ENCODE assay signal across 9 mouse cellular contexts in the genomic region with DNA sequence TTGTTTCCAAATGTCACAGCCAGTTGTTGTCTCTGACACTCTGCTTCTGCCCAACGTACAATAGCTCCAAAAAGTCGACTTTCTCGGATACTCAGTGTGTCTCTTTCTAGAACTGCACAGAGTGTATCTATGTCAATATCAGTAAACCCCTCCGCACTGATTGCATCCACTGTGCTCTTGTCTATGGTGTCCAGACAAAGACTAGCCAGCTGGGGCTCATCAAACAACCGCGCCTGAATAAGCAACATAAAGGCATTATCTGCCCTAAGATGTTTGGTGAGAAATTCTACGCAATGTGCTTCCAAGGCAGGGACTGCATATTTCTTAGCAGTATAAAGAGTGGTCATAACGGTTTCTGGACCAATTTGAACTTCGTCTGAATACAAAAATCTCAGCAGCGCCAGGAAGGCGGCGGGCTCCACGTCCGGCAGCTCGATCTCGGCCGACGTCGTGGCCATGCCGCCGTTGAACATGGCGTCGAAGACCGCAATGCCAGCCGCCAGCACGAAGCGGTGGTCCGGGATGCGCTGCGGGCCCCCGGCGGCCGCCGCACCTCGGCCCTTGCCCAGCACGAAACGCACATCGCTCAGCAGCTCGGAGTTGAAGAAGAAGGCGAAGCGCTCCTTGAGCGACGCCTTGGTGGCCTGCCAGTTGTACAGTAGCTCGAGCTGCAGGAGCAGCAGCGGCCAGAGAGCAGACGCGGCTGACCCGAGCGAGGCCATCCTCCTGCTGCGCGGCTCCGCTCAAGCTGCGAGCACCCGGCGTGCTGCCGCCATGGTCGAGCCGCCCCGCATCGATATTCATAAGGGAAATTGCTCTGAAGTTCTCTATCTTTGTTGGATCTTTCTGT. TPM values are rescaled to one million over a fixed set of nuclear protein-coding genes. Genes with fewer than 3 reads are reported as not detected.
DNase-seq lines count a peak whose midpoint lies in the region; ATAC-seq and TF ChIP-seq lines count a peak whose summit lies in the region.
"Not testable (repeated sequence)": the region's sequence is repeated elsewhere in the genome, so short reads cannot be mapped to it uniquely, and the experiment has no call there.
"Had no signal": no experiment of that assay in that cellular context is flagged by ENCODE, and none has a peak within 500 bp of the region (broad histone marks: within the 10 kb centered on the region; RNA-seq: fewer than 3 reads in every experiment).

No protein-coding gene starts in this region.

- peak overlapping the region; percentile 36; the same call in 1 of the 2 replicates for H3K4me2 ChIP-seq in embryonic facial prominence, embryonic 15.5 days (replicated peaks)
- H3K4me2 ChIP-seq in heart, embryonic 11.5 days, result peak overlapping the region; percentile 61
- H3K4me2 ChIP-seq in hindbrain, embryonic 16.5 days (ENCODE audit: low read length), result peak overlapping the region; percentile 51
- H3K4me2 ChIP-seq in limb, embryonic 11.5 days (ENCODE audit: low read depth, severe bottlenecking), result peak overlapping the region; percentile 36
- peak overlapping the region; percentile 51 for H3K4me2 ChIP-seq in lung, embryonic 15.5 days
- peak overlapping the region; percentile 10; the same call in 1 of the 2 replicates for H3K4me2 ChIP-seq in midbrain, postnatal 0 days (ENCODE audit: low read depth, low read length, poor library complexity, severe bottlenecking)
- H3K4me2 ChIP-seq in stomach, embryonic 16.5 days (ENCODE audit: low read depth, low read length), result peak overlapping the region; percentile 51

- not testable (repeated sequence) for ATAC-seq in embryonic facial prominence, embryonic 15.5 days (ENCODE audit: insufficient number of reproducible peaks, low FRiP score, low TSS enrichment, low read depth); heart, embryonic 11.5 days (replicated peaks; ENCODE audit: insufficient number of reproducible peaks, low FRiP score, low TSS enrichment); hindbrain, embryonic 16.5 days; midbrain, postnatal 0 days (ENCODE audit: low FRiP score); stomach, embryonic 16.5 days (ENCODE audit: insufficient read depth, low FRiP score)
- peak; percentile 54; the same call in 1 of the 2 replicates for ATAC-seq in limb, embryonic 11.5 days (ENCODE audit: insufficient number of reproducible peaks, low FRiP score, low TSS enrichment, low read depth)
- ATAC-seq in lung, embryonic 15.5 days (ENCODE audit: borderline replicate concordance, extremely low read depth, low FRiP score, low TSS enrichment), result peak; percentile 74; the same call in 1 of the 2 replicates

- H3K27ac ChIP-seq in embryonic facial prominence, embryonic 15.5 days (replicated peaks); heart, embryonic 11.5 days (ENCODE audit: low read depth, low read length); hindbrain, embryonic 16.5 days (ENCODE audit: low read depth, low read length); limb, embryonic 11.5 days (replicated peaks; ENCODE audit: low read depth, low read length); lung, embryonic 15.5 days; midbrain, postnatal 0 days (ENCODE audit: low read depth, low read length); stomach, embryonic 16.5 days (ENCODE audit: low read length): not testable (repeated sequence)

- not testable (repeated sequence) for H3K4me1 ChIP-seq in embryonic facial prominence, embryonic 15.5 days; heart, embryonic 11.5 days (ENCODE audit: control insufficient read depth, insufficient read depth, low read length); hindbrain, embryonic 16.5 days (ENCODE audit: control insufficient read depth, insufficient read depth, low read depth, low read length); limb, embryonic 11.5 days (ENCODE audit: control insufficient read depth, insufficient read depth, low read length); lung, embryonic 15.5 days; midbrain, postnatal 0 days (ENCODE audit: insufficient read depth, low read length); stomach, embryonic 16.5 days (ENCODE audit: control insufficient read depth, insufficient read depth, low read length)

- H3K9ac ChIP-seq in embryonic facial prominence, embryonic 15.5 days; heart, embryonic 11.5 days (ENCODE audit: low read depth, low read length); lung, embryonic 15.5 days; midbrain, postnatal 0 days (replicated peaks; ENCODE audit: low read length, poor library complexity, severe bottlenecking); stomach, embryonic 16.5 days (ENCODE audit: low read length): not testable (repeated sequence)
- H3K9ac ChIP-seq in hindbrain, embryonic 16.5 days (ENCODE audit: low read depth, low read length), result 0 out of 2 replicates have a peak overlapping the region, but pooled peaks have one; percentile 27
- 0 out of 2 replicates have a peak overlapping the region, but pooled peaks have one; percentile 27 for H3K9ac ChIP-seq in limb, embryonic 11.5 days (ENCODE audit: low read length)

- WGBS in embryonic facial prominence, embryonic 15.5 days, result 46% methylated on average over 60 of the region's 60 CpGs
- 29% methylated on average over 60 of the region's 60 CpGs for WGBS in heart, embryonic 11.5 days (ENCODE audit: insufficient replicate concordance)
- WGBS in hindbrain, embryonic 16.5 days, result 46% methylated on average over 60 of the region's 60 CpGs
- WGBS in limb, embryonic 11.5 days, result 46% methylated on average over 60 of the region's 60 CpGs
- WGBS in lung, embryonic 15.5 days, result 30% methylated on average over 59 of the region's 60 CpGs
- WGBS in midbrain, postnatal 0 days, result 51% methylated on average over 60 of the region's 60 CpGs
- WGBS in stomach, embryonic 16.5 days, result 40% methylated on average over 60 of the region's 60 CpGs

- not testable (repeated sequence) for H3K36me3 ChIP-seq in embryonic facial prominence, embryonic 15.5 days; heart, embryonic 11.5 days (ENCODE audit: control insufficient read depth, insufficient read depth, low read length); hindbrain, embryonic 16.5 days (ENCODE audit: control insufficient read depth, insufficient read depth, low read length); limb, embryonic 11.5 days (ENCODE audit: control insufficient read depth, insufficient read depth, low read length); lung, embryonic 15.5 days; midbrain, postnatal 0 days (ENCODE audit: insufficient read depth, low read length); stomach, embryonic 16.5 days (ENCODE audit: control insufficient read depth, insufficient read depth, low read length)

- H3K27me3 ChIP-seq in embryonic facial prominence, embryonic 15.5 days; heart, embryonic 11.5 days (ENCODE audit: control insufficient read depth, insufficient read depth, low read length); hindbrain, embryonic 16.5 days (replicated peaks; ENCODE audit: control insufficient read depth, insufficient read depth, low read length); limb, embryonic 11.5 days (ENCODE audit: control insufficient read depth, insufficient read depth, low read length); lung, embryonic 15.5 days; midbrain, postnatal 0 days (ENCODE audit: insufficient read depth, low read length); stomach, embryonic 16.5 days (ENCODE audit: control insufficient read depth, insufficient read depth, low read length): not testable (repeated sequence)

- not testable (repeated sequence) for TF ChIP-seq CTCF in midbrain, postnatal 0 days (IDR thresholded peaks at IDR 0.05)

- peak; percentile 14 for DNase-seq in R1 (ENCODE audit: low read depth, low spot score)
- peak; percentile 36 for DNase-seq in limb, embryonic 11.5 days (ENCODE audit: low spot score)
- DNase-seq in midbrain, postnatal 0 days (ENCODE audit: low spot score), result not testable (repeated sequence)

- H3K4me3 ChIP-seq in embryonic facial prominence, embryonic 15.5 days (replicated peaks), result peak overlapping the region; percentile 16; the same call in 1 of the 2 replicates
- peak overlapping the region; percentile 32 for H3K4me3 ChIP-seq in heart, embryonic 11.5 days (ENCODE audit: low read depth, low read length)
- peak overlapping the region; percentile 32 for H3K4me3 ChIP-seq in hindbrain, embryonic 16.5 days (ENCODE audit: low read length)
- peak overlapping the region; percentile 8; the same call in 1 of the 2 replicates for H3K4me3 ChIP-seq in limb, embryonic 11.5 days (ENCODE audit: low read depth, low read length)
- peak overlapping the region; percentile 26 for H3K4me3 ChIP-seq in lung, embryonic 15.5 days
- H3K4me3 ChIP-seq in midbrain, postnatal 0 days (ENCODE audit: low read depth, low read length), result peak overlapping the region; percentile 12; the same call in 1 of the 2 replicates
- peak overlapping the region; percentile 31 for H3K4me3 ChIP-seq in stomach, embryonic 16.5 days (replicated peaks; ENCODE audit: low read length)

- not testable (repeated sequence) for H3K9me3 ChIP-seq in embryonic facial prominence, embryonic 15.5 days (replicated peaks); heart, embryonic 11.5 days (replicated peaks; ENCODE audit: control insufficient read depth, low read length); hindbrain, embryonic 16.5 days (ENCODE audit: control insufficient read depth, low read length); limb, embryonic 11.5 days (ENCODE audit: control insufficient read depth, low read length); lung, embryonic 15.5 days; midbrain, postnatal 0 days (ENCODE audit: low read length); stomach, embryonic 16.5 days (replicated peaks; ENCODE audit: control insufficient read depth, low read length)

RNA-seq across cellular contexts. Expression of a gene that starts 15.5 kb away (rescaled TPM):
- not detected in 2 replicates for polyA plus RNA-seq in embryonic facial prominence, embryonic 15.5 days (2015; fragmentation: Nextera tagmentation; extraction: Ambion mirVana)
- polyA plus RNA-seq in heart, embryonic 11.5 days (2014; fragmentation: Nextera tagmentation; extraction: Ambion mirVana), result 0.06 and 0.31 TPM in 2 replicates
- 0.09 and 0.11 TPM in 2 replicates for polyA plus RNA-seq in hindbrain, embryonic 16.5 days (2015; fragmentation: Nextera tagmentation; extraction: Ambion mirVana)
- 0.12 TPM in 1 of 2 replicates, not detected in the other for polyA plus RNA-seq in limb, embryonic 11.5 days (2014; fragmentation: Nextera tagmentation; extraction: Ambion mirVana)
- polyA plus RNA-seq in lung, embryonic 15.5 days (2015; fragmentation: Nextera tagmentation; extraction: Ambion mirVana), result 0.06 and 0.09 TPM in 2 replicates
- total RNA-seq in midbrain, postnatal 0 days (2014; rRNA removed), result 0.19 and 0.27 TPM in 2 replicates
- polyA plus RNA-seq in midbrain, postnatal 0 days (2015; fragmentation: Nextera tagmentation; extraction: Ambion mirVana), result 0.12 TPM in 1 of 2 replicates, not detected in the other
- 0.06 TPM in 1 of 2 replicates, not detected in the other for polyA plus RNA-seq in stomach, embryonic 16.5 days (2015; fragmentation: Nextera tagmentation; extraction: Ambion mirVana)
- polyA plus RNA-seq: thymus, adult 2 months had no signal

RNA-seq across cellular contexts. Expression of a gene that starts 49.1 kb away (rescaled TPM):
- polyA plus RNA-seq in embryonic facial prominence, embryonic 15.5 days (2015; fragmentation: Nextera tagmentation; extraction: Ambion mirVana), result 6.0 and 7.2 TPM in 2 replicates
- polyA plus RNA-seq in heart, embryonic 11.5 days (2014; fragmentation: Nextera tagmentation; extraction: Ambion mirVana), result 4.1 and 4.4 TPM in 2 replicates
- polyA plus RNA-seq in hindbrain, embryonic 16.5 days (2015; fragmentation: Nextera tagmentation; extraction: Ambion mirVana), result 7.9 and 8.3 TPM in 2 replicates
- 8.9 and 9.0 TPM in 2 replicates for polyA plus RNA-seq in limb, embryonic 11.5 days (2014; fragmentation: Nextera tagmentation; extraction: Ambion mirVana)
- 7.1 and 8.2 TPM in 2 replicates for polyA plus RNA-seq in lung, embryonic 15.5 days (2015; fragmentation: Nextera tagmentation; extraction: Ambion mirVana)
- 4.4 and 5.2 TPM in 2 replicates for total RNA-seq in midbrain, postnatal 0 days (2014; rRNA removed)
- polyA plus RNA-seq in midbrain, postnatal 0 days (2015; fragmentation: Nextera tagmentation; extraction: Ambion mirVana), result 4.5 and 5.1 TPM in 2 replicates
- polyA plus RNA-seq in stomach, embryonic 16.5 days (2015; fragmentation: Nextera tagmentation; extraction: Ambion mirVana), result 7.3 and 7.6 TPM in 2 replicates

Comparison
In these comparisons a context has a peak if more than half of its experiments do, and no peak if none do; other contexts are left out.
1. H3K4me2 ChIP-seq: peak in every context shown above with its lines; median percentile 61 in heart, embryonic 11.5 days; 51 in hindbrain, embryonic 16.5 days; 51 in lung, embryonic 15.5 days; 51 in stomach, embryonic 16.5 days; 36 in embryonic facial prominence, embryonic 15.5 days; 36 in limb, embryonic 11.5 days; 10 in midbrain, postnatal 0 days.